Mouse (Mus musculus): Measurements from ENCODE around the gene Eomes. TPM values are rescaled to one million over a fixed set of nuclear protein-coding genes. Genes with fewer than 3 reads are reported as not detected.

The Eomes gene
- polyA plus RNA-seq (2012; rRNA removed) = 0.12 and 0.28 TPM in 2 replicates

DNA sequence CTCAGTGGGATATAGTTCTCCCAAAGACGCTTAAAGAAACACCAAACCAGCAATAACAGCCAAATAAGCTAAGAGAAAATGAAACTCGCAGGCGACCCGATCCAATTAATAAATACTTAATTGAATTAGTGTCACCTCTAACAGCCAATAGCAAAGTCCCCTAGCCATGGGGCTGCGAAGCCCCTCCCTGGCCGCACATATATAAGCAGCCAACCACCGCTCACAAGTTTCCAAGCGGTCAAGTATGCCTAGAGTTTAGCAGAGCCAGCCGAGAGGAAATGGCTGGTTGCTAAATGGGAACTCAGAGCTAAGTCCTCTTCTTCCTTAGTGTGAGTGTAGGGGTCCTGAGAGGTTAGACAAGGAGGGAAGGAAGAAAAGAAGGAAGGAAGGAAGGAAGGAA, at the start of gene Eomes:
TSS of gene Eomes (plus strand) at position 252 of the 400 bp plus-strand sequence.

GRCm38 (mm10) chr9:118506020-118506403, 28.0 kb downstream of the Eomes start, which contains the start of gene Golga4:
TSS of gene Golga4 (plus strand) at chr9:118506267.

Other genes starting within 250 kb of the Eomes start
- gene Golga4, start 28.1 kb downstream of the Eomes start, polyA plus RNA-seq (2012; rRNA removed) = 14.5 and 15.5 TPM in 2 replicates
- 17.0 and 17.4 TPM in 2 replicates for gene Itga9, start 128.5 kb downstream of the Eomes start, polyA plus RNA-seq (2012; rRNA removed)